Mouse (Mus musculus) layer of hippocampus, postnatal 25 days (tissue): ENCODE measurements at regions not wholly inside any gene's neighbourhood (a gene's known extent, or its start where the extent isn't known, plus 50 kb on each side); places are given as distances from the start of the nearest gene placed in this dataset.

ENCODE experiments used
- microRNA-seq, 2 experiments: library from miRNA; unstranded; fragments of <30 nt; microRNA quantifications; one replicate each; pipeline ENCODE4 v1.2.0; 2021

Small RNAs in the stretch of these regions (microRNA-seq; reads per million reads assigned to microRNA genes)
- 0 reads per million in 2 experiments for gene Mir5118
